Mouse (Mus musculus) mesoderm, embryonic 11.5 days (tissue): ENCODE measurements around the gene Chd9.

Experiments used
- DNase-seq: peaks from one replicate; pipeline ENCODE4 v3.0.0-alpha.2; 2012; ENCODE audit warnings: low read depth, low spot score

The Chd9 gene

DNA sequence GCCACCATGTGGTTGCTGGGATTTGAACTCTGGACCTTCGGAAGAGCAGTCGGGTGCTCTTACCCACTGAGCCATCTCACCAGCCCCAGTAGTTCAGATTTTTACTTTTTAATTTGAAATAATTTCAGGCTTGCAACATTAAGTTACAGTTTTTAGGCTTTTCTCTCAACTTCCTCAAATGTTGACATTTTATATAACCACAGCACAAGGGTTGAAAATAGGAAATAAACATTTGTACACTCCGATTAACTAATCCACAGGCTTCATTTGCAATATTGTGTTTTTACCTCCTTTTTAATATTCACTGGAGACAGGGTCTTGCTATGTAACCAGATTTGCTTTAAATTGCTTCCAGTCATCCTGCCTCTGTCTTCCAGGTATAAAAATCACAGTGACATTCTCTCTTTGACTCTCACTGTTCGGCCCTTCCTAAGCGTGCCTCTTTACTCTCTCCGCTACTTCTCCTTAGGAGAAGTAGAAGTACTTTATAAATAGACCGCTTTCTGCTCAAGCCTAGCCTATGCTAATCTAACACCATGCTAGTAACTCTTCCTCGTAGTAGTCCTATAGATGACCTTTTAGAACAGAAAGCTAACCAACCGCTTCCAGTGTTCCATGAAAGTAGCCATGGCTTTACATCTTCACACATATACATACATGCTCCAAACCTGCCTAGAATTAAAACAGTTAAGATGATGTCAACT lies 137.5 kb downstream of the Chd9 start:
- DNase-seq: no peak

DNA sequence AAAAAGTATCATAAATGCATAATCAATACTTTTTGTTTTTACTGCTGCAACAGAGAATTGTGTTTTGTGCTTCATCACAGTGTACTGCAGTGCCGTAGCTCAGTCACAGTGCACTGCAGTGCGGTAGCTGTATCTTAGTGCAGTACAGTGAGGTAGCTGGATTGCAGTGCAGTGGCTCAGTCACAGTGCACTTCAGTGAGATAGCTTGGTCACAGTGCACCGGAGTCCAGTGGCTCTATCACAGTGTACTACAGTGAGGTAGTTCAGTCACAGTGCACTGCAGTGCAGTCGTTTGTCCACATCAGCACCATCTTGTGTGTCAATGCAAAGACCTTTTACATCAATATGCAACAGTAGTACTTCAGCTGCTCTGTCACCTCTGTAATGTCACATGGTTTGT lies 140.2 kb downstream of the Chd9 start:
- DNase-seq: no peak

DNA sequence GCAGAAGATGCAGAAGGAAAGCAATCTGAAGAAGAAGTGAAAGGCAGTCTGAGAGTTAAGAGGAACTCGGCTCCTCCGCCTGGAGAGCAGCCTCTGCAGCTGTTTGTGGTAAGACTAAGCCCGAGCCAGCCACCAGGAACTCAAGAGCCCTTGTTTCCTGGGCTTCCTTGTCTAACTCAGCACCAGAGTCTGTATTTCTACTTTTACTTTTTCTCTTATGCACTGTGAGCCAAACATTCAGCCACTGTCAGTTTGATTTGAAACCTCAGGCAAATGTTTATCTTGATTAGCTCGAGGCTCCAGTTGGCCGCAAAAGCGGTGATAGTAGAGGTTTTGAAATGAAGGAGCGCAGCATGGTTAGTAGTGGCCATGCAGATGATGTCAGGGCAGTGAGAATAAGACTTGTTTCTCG lies 148.8 kb downstream of the Chd9 start:
- DNase-seq: no peak

DNA sequence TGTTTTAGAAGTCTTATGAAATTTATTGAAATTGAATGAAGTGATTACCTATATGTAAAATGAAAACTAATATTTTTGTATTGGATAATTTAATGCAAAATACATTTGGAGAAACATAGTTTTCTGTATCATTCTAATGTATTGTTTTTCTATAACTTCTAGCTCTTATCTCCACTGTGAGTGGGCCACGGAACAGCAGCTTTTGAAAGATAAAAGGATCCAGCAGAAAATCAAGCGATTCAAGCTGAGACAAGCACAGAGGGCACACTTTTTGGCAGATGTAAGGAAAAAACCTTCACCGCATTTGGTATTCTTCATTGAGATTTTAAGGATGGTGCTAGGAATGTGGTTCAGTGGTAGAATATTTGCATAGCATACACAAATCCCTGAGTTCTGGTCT lies 150.6 kb downstream of the Chd9 start:
- no peak for DNase-seq

DNA sequence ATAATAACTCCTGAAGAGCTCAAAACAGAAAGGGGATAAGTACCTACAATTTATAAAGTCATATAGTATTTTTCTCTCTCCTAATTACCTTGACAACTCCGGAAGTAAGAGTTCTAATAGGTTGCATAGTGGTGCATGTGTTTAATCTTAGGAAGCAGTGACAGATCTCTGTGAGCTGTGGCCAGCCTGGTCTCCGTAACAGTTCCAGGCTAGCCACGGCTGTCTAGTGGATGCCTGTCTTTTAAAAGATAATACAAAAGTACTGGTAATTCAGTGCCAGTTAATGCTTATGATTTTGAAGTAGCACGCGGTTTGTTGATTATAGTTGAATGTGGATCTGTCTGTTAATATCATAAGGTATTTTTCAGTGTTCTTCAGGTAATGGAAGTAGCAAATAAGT lies 151.1 kb downstream of the Chd9 start:
- DNase-seq: no peak

DNA sequence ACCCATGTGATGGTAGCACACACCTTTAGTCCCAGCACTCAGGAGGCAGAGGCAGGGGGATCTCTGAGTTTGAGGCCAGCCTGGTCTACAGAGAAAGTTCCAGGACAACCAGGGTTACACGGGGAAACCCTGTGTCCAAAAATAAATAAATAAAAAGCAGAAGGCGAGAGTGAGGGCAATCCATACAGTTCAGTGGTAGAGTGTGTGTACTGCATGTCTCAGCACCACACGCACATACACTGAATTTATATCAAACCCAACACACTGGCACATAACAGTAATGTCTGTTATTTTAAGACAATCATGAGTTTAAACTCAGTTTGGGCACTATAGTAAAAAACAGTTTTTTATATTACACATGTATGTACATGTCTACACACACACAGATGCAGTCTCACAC lies 153.9 kb downstream of the Chd9 start:
- no peak for DNase-seq

DNA sequence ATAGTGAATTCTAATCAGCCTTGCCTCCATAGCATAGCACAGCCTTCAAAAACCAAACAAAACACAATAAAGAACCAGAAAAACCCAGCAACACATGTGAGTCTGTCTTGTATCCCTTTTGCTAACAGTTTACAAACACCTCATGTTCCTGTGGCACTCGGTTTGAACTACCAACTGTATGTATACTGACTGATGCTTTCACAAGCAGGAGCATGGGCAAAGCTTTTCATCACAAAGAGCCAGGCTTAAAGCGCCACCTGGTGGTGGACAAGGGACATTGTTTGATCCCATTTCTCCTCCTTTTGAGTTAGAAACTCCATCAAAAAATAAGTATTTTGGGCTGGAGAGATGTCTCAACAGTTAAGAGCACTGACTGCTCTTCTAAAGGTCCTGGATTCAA lies 191.6 kb downstream of the Chd9 start:
- peak; percentile 90 for DNase-seq

DNA sequence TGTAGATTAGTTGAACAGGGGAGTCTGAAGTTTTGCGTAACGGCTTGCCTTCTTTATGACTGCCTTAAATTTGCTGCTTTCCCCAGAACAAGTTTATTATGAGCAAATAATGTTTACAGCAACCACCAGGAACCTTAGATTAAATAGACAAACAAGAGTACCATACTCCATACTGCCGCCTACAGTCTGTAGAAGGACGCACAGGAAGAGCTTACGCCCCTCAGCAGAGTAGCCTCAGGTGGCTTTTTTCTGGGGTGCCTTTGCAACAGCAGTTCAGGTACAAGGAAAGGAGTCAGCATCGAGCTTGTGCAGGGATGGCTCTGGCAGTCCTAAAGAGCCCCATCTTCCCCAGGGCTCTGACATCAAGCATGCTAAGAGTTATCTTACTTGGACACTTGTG lies 206.3 kb downstream of the Chd9 start:
- no peak for DNase-seq

DNA sequence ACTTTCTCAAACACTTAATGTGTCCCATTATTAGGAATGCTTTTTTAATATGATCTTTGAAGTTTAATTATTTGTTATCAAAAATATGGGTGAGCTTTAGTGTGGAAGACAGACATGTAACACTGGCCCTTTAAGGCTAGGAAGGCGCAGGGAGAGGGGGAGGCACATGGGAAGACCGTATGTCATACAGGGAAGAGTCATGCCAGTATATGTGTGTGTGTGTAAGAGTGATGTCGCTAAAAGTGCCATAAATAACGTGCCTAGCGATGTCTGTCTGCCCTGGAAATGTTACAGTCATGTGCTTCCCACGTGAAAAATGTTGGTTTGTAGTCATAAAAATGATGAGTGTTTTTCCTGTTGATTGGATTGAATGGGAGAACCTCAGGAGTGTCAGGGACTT lies 208.8 kb downstream of the Chd9 start:
- DNase-seq: no peak

DNA sequence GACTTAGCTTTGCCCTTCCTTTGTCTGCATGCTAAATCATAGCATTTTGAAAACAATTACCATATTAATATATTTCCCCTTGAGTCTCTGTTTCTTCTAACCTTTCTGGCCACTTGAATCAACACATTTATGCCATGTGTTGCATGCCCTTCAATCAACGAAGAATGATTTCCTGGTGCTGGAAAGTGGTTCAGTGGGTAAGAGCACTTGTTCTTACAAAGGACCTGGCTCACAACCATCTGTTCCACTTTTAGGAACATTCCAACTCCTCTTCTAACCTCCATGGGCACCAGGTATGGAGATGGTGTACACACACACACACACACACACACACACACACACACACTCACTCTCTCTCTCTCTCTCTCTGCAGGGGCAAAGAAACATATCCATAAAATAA lies 210.5 kb downstream of the Chd9 start:
- DNase-seq: no peak

DNA sequence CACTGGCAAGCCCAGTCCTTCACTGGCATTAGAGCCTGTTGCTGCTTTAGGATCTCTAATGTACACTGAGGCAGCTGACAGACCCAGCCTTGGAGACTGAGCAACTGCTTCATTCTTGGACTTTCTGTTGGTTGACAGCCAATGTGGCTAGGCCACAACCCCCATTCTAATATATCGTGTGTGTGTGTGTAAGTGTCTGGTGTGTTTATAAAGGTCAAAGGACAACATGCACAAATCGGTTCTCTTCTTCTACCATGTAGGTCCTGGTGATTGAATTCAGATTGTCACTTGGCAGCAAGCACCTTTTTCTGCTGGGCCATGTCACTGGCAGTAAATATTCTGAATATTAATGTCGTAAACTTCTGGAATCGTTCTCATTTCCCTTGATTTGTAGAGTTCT lies 218.2 kb downstream of the Chd9 start:
- no peak for DNase-seq

DNA sequence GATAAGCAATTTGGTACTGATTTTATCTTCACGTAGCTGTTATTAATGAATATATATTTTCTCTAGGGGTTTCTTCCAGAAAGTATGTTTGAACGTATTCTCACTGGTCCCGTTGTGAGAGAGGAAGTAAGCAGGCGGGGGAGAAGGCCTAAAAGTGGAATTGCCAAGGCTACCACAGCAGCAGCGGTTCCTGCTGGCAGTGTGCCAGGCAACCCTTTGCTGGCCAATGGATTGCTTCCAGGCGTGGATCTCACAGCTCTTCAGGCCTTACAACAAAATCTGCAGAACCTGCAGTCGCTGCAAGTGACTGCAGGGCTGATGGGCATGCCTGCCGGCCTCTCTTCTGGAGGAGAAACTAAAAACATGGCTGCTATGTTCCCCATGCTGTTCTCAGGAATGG lies 222.9 kb downstream of the Chd9 start:
- DNase-seq: peak; percentile 16

DNA sequence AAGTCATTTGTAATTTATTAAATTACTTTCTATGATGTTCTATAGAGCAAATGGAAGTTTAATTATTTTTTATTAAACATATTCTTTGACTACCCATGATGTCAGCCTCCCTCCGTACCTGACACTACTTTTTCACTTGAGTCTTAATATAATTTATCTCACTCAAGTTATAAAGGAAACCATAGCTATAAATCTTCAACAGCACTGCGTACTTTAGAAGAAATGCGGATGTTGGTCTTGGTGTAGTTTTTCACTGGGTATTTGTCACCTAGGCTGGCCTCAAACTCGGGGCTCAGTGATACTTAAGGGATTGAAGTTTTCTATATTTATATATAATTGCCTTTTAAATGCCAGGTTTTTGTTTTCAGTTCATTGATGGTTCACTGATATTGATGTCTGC lies 226.3 kb downstream of the Chd9 start:
- no peak for DNase-seq

DNA sequence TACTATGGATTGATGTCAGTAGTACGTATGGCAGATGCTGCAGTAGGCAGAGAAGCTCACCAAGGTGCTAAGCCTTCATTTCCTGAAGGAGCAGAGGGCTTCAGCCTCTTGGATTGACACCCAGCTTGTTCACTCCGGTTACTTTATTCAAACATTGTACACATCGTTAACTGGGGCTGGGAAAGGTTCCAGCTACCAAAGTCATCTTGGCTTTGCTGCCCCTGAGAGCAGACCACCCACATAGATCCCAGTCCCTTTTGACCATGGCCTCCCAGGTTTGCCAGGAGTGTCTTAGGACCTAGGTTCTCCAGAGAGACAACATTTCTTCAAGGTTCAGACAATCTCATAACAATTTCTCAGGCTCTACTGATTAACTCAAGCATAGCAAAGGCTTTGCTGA lies 228.7 kb downstream of the Chd9 start:
- DNase-seq: no peak

DNA sequence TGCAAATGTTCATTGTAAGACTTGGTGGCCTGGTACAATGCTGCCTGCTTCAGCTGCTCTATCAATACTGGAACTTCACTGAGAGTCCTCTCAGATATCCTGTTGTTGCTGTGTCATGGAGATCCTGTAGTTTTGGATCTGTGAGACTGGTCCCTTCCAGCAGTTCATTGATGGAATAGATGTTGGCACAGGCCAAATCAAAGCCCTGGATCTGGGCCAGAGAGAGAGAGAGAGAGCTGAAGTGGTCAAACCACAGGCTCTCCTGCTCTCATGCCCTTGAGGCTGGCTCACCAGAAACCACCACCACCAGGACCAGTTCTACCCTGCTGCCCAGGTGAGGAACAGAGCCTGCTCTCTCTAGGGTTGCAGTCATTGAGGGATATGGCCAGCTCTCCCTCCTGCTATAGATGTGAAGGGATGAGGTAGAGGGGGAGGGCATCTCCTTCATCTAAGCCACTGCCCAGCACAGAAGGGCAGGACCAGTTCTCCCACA lies 231.0 kb downstream of the Chd9 start:
- no peak for DNase-seq

DNA sequence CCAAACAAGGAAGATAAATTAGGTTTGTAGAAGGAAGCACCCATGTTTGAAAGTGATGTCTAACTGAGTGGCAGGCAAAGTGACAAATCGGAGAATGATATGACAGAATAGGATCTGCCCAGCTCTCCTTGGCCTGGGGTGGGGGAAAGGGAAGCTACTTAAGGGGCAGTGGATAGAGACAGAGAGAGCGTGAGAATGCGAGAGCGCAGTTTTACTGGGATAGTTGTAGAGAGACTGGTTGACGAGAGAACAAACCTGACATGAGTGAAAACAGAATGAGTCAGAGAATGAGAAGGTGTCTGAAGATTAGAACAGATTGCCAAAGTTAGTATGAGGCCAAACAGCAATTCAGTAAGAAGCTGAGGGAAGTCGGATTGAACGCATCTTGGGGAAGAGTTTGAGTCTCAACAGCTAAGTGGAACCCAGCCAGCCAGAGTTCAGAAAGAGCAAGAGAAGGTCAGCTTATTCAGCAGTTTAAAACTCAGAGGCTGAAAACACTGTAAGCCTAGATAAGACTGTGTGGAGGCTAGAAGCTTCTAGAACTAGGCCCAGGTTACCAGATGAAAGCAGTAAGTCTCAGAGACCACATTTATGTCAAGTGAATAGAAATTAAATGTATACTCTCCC lies 231.8 kb downstream of the Chd9 start:
- DNase-seq: no peak

DNA sequence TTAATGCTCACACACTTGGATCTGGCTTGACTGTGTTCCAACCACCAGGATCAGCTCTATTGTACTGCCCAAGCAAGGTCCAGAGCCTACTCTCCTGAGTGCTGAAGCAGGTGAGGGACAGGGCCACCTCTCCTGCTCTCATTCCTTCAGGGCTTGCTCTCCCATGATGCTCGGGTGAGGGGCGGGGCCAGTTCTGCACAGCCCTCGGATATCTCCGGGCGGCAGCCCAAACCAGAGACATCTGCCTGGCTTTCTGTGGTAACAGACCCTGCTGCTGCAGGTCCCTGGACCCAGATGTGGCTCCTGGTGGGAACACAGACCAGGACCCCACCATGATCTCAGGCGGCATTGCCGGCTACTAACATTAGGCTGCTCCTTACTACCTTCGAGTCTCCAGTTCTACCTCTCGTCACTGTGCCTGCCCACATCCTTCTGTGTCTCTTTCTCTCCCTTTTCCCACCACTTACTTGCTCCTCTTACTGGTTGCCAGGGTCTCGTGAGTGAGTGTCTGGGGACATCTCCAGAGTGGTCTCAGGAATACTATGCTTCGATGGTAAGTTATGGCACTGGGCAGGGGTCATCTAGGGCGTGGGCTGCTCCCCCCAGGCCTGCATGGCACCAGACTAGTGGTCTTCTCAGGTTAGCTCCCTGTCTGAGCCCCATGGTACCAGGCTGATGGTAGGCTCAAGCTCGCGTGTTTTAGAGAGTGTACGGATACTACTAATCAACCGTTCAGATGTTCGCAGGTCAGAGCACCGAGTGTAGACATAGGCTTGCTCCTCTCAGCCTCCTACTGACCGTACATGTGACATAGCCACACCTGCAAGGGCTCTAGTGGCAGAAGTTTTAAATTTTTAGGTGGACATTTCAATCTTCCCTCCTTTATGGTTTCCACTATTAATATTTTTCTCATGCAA lies 232.7 kb downstream of the Chd9 start:
- no peak for DNase-seq

DNA sequence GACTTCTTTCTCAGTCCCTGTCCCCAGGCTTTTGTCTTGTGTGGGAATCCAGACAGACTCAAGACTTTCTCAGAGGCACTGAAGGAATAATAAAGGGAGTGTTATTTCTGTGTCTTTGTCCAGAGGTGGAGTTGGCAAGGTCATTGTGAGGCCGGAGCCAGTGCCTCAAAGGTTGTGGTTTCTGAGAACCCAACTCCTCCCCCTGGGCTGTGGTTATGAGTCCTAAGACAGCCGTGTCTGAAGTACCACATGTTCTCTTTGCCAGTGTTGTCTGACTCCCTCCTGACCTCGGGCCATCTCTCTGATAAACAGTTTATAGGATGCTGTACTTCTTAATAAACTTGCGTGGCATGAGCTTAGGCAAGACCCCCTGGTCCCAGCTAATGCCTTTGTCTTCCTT lies 237.0 kb downstream of the Chd9 start:
- DNase-seq: no peak

DNA sequence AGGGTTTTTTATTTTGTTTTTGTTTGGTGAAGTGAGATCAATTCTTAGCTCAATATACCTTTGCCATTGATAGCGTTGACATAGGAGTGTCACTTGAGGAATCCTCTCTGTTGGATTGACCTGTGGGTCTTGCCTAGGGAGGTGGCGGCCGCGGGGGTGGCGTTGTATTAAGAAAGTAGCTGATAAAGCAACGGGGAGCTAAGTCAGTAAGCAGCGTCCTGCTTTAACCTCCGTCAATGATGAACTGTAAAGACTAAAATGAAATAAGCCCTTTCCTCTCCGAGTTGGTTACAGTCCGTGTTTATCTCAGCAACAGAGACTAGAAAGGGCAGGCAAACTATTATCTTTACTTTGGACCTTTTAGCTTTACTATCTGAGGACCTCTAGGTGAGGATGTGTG lies 241.3 kb downstream of the Chd9 start:
- no peak for DNase-seq

DNA sequence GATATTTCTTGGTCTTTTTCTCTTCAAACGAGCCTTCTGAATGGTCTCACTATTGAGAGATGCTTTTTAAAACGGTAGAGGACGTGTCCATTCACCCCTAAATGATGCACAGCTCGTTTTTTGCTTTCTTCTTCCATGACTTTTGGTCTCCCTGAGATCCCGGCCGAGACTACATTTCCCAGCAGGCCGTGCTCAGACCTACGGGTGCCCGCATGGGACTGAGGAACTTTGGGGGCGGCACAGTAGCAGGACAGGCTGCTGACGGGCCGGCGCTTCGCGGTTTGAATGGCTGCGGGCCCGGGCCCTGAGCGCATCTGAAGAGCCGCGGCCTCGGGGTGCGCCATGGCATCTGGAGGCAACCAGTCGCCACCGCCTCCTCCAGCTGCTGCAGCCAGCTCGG lies 241.7 kb downstream of the Chd9 start, which contains the start of gene Rbl2:
TSS of gene Rbl2 (plus strand) at position 224 of the 400 bp plus-strand sequence.
- peak; percentile 92 for DNase-seq

DNA sequence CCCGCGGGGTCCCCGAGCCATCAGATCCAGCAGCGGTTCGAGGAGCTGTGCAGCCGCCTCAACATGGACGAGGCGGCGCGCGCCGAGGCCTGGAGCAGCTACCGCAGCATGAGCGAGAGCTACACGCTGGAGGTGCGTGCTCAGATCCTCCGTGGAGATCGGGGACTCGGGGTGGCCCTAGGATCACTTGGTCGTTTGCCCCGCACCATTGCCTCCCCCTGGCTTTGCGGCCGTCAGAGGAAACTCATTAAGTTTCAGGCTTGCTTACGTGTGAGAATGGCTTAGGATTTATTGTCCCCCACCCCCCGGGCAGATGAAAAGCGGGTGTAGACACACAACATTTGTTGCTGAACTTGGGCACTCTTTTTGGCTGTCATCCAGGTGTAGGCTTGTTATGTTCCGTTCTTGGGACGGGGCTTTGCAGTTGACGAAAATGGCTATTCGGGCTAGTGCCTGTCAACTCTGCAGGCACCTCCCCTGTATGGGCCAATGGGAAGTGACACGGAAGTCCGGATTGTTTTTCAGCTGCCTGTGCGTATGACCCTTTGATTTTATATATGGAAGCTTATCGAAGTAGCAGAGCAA lies 242.2 kb downstream of the Chd9 start:
- peak; percentile 69 for DNase-seq
